Mouse (Mus musculus) C2C12 (cell line): Measurements from ENCODE around the gene Magt1.

ENCODE experiments used
- CEBPB ChIP-seq: IDR thresholded peaks from one replicate; pipeline ENCODE4 v1.6.1; 2011; ENCODE audit warnings: low read depth, mild to moderate bottlenecking, control low read depth, moderate library complexity
- CTCF ChIP-seq: IDR thresholded peaks from one replicate; pipeline ENCODE4 v1.5.1; 2011; ENCODE audit not compliant: control insufficient read depth, insufficient read depth, insufficient read length
- MAX ChIP-seq: IDR thresholded peaks from one replicate; pipeline ENCODE4 v1.6.1; 2011; ENCODE audit warnings: mild to moderate bottlenecking, control low read depth
- MYOG ChIP-seq: IDR thresholded peaks from one replicate; pipeline ENCODE4 v1.6.1; 2011; ENCODE audit not compliant: control insufficient read depth, insufficient read length; ENCODE audit errors: extremely low read depth

- TF ChIP-seq CTCF (peak; percentile 66), MAX (peak; percentile 64), CEBPB (no peak), MYOG (no peak)
Observed at GRCm38 (mm10) chrX:106026418-106027342, 15.0 kb upstream of the Magt1 start, which contains the start of gene Atp7a.
